29 mouse cellular contexts compared by ENCODE assay signal in the genomic region with DNA sequence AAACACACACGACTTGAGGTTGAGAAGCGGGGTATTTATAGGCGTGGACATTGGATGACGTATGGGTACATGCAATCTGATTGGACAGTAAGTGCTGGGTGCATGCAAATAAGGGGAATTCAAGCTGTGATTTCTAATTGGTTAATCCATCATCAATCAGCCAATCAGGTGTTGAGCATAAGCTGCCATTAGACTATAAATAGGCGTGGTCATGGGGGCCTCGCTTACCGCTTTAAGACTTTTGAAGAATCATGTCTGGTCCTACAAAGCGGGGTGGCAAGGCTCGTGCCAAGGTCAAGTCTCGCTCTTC. TPM values are rescaled to one million over a fixed set of nuclear protein-coding genes. Genes with fewer than 3 reads are reported as not detected.
"Had no signal": no experiment of that assay in that cellular context is flagged by ENCODE, and none has a peak within 500 bp of the region (broad histone marks: within the 10 kb centered on the region; RNA-seq: fewer than 3 reads in every experiment).

A gene (plus strand): TSS at position 252 of the 310 bp plus-strand sequence.

- H3K4me3 ChIP-seq: lung, embryonic 15.5 days; megakaryocyte, embryonic 14.5 days; midbrain, embryonic 10.5 days; midbrain, embryonic 12.5 days; myocyte; neural tube, embryonic 13.5 days; neural tube, embryonic 15.5 days had no signal

- H3K27me3 ChIP-seq: lung, embryonic 15.5 days; midbrain, embryonic 12.5 days; neural tube, embryonic 13.5 days; neural tube, embryonic 15.5 days had no signal

- H3K4me2 ChIP-seq: lung, embryonic 15.5 days; midbrain, embryonic 12.5 days; neural tube, embryonic 13.5 days; neural tube, embryonic 15.5 days had no signal

- H3K4me1 ChIP-seq: lung, embryonic 15.5 days; megakaryocyte, embryonic 14.5 days; midbrain, embryonic 10.5 days; midbrain, embryonic 12.5 days; neural tube, embryonic 13.5 days; neural tube, embryonic 15.5 days had no signal

- H3K27ac ChIP-seq: lung, embryonic 15.5 days; macrophage; midbrain, embryonic 10.5 days; midbrain, embryonic 12.5 days; neural tube, embryonic 13.5 days; neural tube, embryonic 15.5 days had no signal

- DNase-seq: liver, postnatal 0 days; lung, adult 2 months; lung, postnatal 14 days; lung, postnatal 36 days; midbrain, embryonic 14.5 days; retina, postnatal 1 day; right cerebral cortex, adult 18-20 months; right cerebral cortex, postnatal 25 days; right cerebral cortex, postnatal 4 days; spleen, adult 18-20 months; thymus, adult 18-20 months; thymus, postnatal 14 days; thymus, postnatal 36 days had no signal

- ATAC-seq: liver, postnatal 0 days; lung, postnatal 0 days; midbrain, embryonic 16.5 days had no signal

- H3K9me3 ChIP-seq: lung, embryonic 15.5 days; neural tube, embryonic 13.5 days; neural tube, embryonic 15.5 days had no signal

- H3K36me3 ChIP-seq: lung, embryonic 15.5 days; midbrain, embryonic 10.5 days; midbrain, embryonic 12.5 days; neural tube, embryonic 13.5 days; neural tube, embryonic 15.5 days had no signal

- H3K9ac ChIP-seq: liver, postnatal 0 days; lung, embryonic 15.5 days; midbrain, embryonic 12.5 days; neural tube, embryonic 13.5 days; neural tube, embryonic 15.5 days had no signal

RNA-seq across cellular contexts. Expression of the gene that starts here (rescaled TPM):
- total RNA-seq: megakaryocyte progenitor cell, adult 5-6 weeks had no signal
- polyA plus RNA-seq: liver, postnatal 0 days; lung, adult 2 months; lung, embryonic 15.5 days; lung, postnatal 0 days; macrophage; midbrain, embryonic 10.5 days; midbrain, embryonic 12.5 days; midbrain, embryonic 14.5 days; midbrain, embryonic 16.5 days; myocyte; neural tube, embryonic 11.5 days; neural tube, embryonic 13.5 days; neural tube, embryonic 15.5 days; small intestine, adult 2 months; stomach, embryonic 14.5 days; stomach, embryonic 16.5 days; thymus, postnatal 0 days had no signal
